Mouse (Mus musculus) lung, embryonic 14.5 days (tissue): ENCODE results near the gene Gm7534. TPM values are rescaled to one million over a fixed set of nuclear protein-coding genes. Genes with fewer than 3 reads are reported as not detected.

Source experiments
- ATAC-seq: fragments of 200-750 bp; cut with Nextera tagmentation; 2 replicates; pipeline ENCODE4 v1.8.0; 2017; ENCODE audit warnings: mild to moderate bottlenecking, moderate TSS enrichment, moderate library complexity; ENCODE audit not compliant: insufficient read depth
- DNase-seq: peaks from one replicate; pipeline ENCODE4 v3.0.0-alpha.2; 2015
- H3K27ac ChIP-seq: fragments of 300-500 bp; sonication (generic); 2 replicates; pipeline ENCODE4 v1.5.1; 2014; ENCODE audit warnings: low read depth, mild to moderate bottlenecking, moderate library complexity
- H3K27me3 ChIP-seq: fragments of 300-500 bp; sonication (generic); 2 replicates; pipeline ENCODE4 v1.6.1; 2014; ENCODE audit warnings: low read length, control low read depth; ENCODE audit not compliant: insufficient read depth
- H3K36me3 ChIP-seq: fragments of 300-500 bp; sonication (generic); 2 replicates; pipeline ENCODE4 v1.6.1; 2014; ENCODE audit warnings: control low read depth; ENCODE audit not compliant: insufficient read depth
- H3K4me1 ChIP-seq: fragments of 300-500 bp; sonication (generic); 2 replicates; pipeline ENCODE4 v1.6.1; 2014; ENCODE audit warnings: antibody characterized with exemption, control low read depth; ENCODE audit not compliant: insufficient read depth
- H3K4me2 ChIP-seq: fragments of 300-500 bp; sonication (generic); 2 replicates; pipeline ENCODE4 v1.6.1; 2014; ENCODE audit warnings: mild to moderate bottlenecking
- H3K4me3 ChIP-seq: fragments of 300-500 bp; sonication (generic); 2 replicates; pipeline ENCODE4 v1.5.1; 2014; ENCODE audit warnings: low read depth, low read length
- H3K9ac ChIP-seq: fragments of 300-500 bp; sonication (generic); 2 replicates; pipeline ENCODE4 v1.6.1; 2014
- H3K9me3 ChIP-seq: fragments of 300-500 bp; sonication (generic); 2 replicates; pipeline ENCODE4 v1.6.1; 2016; ENCODE audit warnings: low read depth, low read length, control low read depth
- CTCF ChIP-seq: IDR thresholded peaks from 2 replicates; pipeline ENCODE4 v1.5.1; 2016; ENCODE audit warnings: antibody characterized with exemption, low read depth
- WGBS: fragments of 180-500 bp; shearing (Covaris S2); extraction: QIAGEN DNeasy Blood & Tissue Kit; methylation state at CpG from one replicate; pipeline ENCODE4 v1.1.7; 2014; 5-methylcytosine and 5-hydroxymethylcytosine counted together
- polyA plus RNA-seq: library from polyadenylated mRNA; unstranded; fragments of >200 nt; fragmentation: Nextera tagmentation; extraction: Ambion mirVana; gene quantifications from 2 replicates; pipeline ENCODE4 v1.2.1, GENCODE M21; 2014

Gene Gm7534
- not detected in 2 replicates for polyA plus RNA-seq

DNA sequence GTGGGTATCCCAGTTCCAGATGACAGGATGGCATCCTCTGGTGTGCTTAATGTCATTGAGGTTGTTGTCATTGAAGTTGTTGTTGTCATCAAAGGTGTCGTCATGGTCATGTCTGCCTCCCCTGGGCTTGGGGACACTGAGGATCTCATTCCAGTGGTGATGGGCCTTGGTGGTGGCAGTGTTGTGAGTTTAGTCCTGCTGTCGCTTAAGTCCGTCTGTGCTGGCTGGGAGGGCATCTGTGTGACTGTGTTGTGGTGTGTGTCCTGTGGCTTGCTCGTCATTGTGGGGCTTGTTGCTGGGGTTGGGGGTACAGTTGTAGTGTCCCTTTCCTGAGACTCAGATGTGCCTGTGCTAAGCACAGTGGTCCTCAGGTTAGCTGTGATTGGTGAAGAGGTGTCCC lies at the start of gene Gm7534:
Gm7534 (minus strand) TSS at position 101 of the 400 bp plus-strand sequence.
- 81% methylated on average over 4 of the region's 4 CpGs for WGBS
- no peak for TF ChIP-seq CTCF
- ATAC-seq (no peak), DNase-seq (no peak)
- H3K36me3 ChIP-seq = no peaks in the 10 kb centered on the region
- no peak within 1 kb of the TSS for H3K4me3 ChIP-seq
- no peak within 1 kb of the TSS for H3K9ac ChIP-seq
- H3K4me2 ChIP-seq = no peak within 1 kb of the TSS
- H3K9me3 ChIP-seq = no peaks in the 10 kb centered on the region
- H3K27me3 ChIP-seq = no peaks in the 10 kb centered on the region
- H3K27ac ChIP-seq = no peak within 1 kb of the TSS
- no peaks in the 10 kb centered on the region for H3K4me1 ChIP-seq

DNA sequence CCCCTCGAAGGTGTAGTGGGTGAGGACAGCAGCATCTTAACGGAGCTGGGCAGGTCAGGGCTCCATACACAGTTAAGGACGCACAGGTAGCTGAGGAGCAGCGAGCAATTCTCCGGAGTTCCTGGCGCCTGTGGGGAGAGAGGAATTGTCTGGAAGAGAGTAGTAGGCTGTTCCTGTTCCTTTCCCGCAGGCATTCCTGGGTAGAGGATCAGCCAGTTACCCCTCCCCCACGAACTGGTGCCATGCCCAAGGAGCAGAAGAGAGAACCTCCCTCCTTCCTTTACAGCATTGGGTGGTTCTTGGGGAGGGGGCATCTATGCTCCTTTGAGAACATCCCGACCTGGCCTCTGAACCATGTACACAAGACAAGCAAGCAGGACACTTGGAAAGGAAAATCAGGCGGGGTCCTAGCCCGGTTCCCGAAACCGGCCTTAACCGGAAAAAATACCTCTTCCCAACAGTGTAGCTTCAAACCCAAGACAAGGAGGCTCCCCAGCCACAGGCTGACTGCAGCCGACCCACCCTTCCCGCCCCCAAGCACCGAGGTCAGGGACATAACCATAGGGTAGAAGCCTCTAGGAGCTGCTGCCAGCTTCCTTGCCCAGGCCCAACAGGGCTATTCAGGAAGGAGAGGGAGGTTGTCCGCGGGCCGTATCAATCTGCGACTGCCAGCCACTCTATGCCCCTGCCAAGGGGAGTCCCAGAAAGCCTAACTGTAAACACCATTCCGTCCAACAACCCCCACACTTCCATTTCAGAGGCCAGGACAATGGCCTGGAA lies 49.5 kb upstream of the Gm7534 start:
- Histone ChIP-seq H3K27ac (no peak overlapping the region), H3K9me3 (no peaks in the 10 kb centered on the region), H3K36me3 (no peaks in the 10 kb centered on the region), H3K9ac (peak overlapping the region; percentile 63; the same call in 1 of the 2 replicates), H3K4me3 (peak overlapping the region; percentile 48), H3K27me3 (peaks cover 59% of the 10 kb centered on the region), H3K4me1 (peaks cover 11% of the 10 kb centered on the region), H3K4me2 (peak overlapping the region; percentile 94)
- no peak for ATAC-seq
- WGBS = 11% methylated on average over 22 of the region's 22 CpGs
- no peak for TF ChIP-seq CTCF
- peak; percentile 36 for DNase-seq

DNA sequence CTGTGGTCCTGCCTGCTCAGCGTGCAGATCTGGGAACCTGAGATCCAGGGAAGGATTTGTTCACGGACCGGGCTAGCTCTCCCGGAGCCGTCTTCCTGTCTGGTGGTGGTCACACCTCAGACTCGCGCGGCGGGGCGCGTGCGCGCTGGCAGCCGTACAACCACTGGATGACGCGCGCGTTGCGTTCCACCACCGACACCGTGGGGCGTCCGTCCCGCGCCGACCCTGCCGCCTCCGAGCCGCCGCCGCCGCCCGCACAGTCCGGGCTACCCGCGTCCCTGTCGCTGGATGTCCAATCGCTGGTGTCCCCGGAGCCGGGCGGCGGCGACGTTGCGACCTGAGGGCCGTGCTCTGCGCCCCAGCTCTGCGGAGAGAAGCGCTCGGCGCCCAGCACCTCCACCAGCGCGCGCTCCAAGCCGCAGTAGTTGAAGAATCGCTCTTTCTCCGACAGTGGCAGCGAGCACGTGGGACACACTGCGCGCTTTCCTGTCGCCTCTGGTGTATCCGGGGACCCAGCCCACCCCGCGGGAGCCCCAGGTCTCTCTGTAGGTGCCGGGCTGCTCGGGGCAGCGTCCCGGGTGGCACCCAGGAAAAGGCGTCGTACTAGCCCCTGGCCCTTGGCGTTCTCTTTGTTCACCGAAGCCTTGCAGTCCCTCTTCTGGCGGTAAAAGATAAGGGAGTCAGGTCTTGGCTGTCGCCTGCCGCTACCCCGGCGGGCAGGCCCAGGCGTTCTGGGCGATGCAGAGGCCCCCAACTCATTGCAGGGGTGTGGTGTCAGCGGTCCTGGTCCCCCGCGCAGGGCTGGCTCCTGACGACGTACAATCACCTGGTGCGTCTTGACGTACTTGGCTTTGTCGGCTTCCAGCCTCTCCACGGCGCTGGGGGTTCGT lies 48.7 kb upstream of the Gm7534 start:
- Histone ChIP-seq H3K4me3 (peak overlapping the region; percentile 48), H3K9me3 (no peaks in the 10 kb centered on the region), H3K9ac (peak overlapping the region; percentile 63), H3K27ac (no peak overlapping the region), H3K36me3 (no peaks in the 10 kb centered on the region), H3K4me1 (peaks cover 7% of the 10 kb centered on the region), H3K4me2 (peak overlapping the region; percentile 94), H3K27me3 (peaks cover 63% of the 10 kb centered on the region)
- peak; percentile 67 for DNase-seq
- no peak for TF ChIP-seq CTCF
- peak; percentile 25; the same call in 1 of the 2 replicates for ATAC-seq
- 1% methylated on average over 91 of the region's 91 CpGs for WGBS

DNA sequence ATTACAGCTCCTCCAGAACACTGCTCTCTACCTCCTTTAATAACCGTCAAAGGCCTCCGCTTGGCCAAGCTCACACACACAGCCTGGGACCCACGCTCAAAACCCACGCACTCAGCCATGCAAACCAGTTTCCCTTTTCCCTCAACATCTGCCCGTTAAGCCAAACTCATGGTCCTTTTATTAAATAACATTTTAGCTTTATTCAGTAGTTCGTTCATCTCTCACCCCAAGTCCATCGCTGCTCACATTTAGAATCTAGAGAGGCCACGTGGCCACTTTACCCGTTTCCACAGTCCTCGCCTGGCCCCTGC lies 48.1 kb upstream of the Gm7534 start:
- no peak for ATAC-seq
- Histone ChIP-seq H3K36me3 (no peaks in the 10 kb centered on the region), H3K4me1 (peaks cover 7% of the 10 kb centered on the region), H3K9ac (peak overlapping the region; percentile 63), H3K27me3 (peaks cover 63% of the 10 kb centered on the region), H3K27ac (no peak overlapping the region), H3K9me3 (no peaks in the 10 kb centered on the region), H3K4me3 (peak overlapping the region; percentile 48), H3K4me2 (peak overlapping the region; percentile 94)
- 20% methylated on average over 10 of the region's 10 CpGs for WGBS
- DNase-seq = no peak
- no peak for TF ChIP-seq CTCF

DNA sequence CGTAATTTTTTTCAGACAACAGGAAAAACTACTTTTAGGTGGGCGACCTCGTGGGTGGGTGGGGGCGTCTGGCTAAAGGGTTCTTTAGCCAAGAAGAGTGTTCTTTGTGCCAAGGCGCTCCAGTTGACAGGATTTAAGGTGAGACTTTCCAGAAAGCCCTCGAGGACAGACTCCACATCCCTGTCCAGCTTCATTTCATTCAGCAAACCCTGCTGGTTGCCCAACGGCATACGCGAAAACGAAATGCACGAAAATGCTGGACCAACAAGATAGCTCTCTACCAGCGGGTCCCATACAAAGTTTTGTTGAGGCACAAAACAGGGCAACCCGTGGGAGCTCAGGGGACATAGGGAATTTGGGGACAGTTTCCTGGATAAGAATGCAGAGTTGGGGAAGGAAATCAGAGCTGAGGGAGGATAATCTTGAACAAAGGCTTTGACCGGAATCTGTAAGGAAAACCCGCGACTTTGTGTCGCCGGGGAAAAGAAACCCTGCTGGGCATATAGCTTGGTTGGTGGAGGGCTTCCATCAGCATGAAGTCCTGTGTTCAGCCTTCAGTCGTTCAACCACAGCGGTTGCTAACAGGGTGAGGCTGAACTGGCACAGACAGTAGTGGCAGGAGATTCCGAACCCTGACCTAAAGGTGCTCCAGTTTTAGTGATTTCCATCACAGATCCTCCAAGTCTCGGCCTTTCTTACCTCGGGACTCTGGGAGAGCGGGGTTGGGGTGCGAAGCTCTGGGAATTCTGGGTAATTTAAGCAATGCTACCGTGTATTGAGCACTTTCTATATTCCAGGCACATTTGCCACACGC lies 47.5 kb upstream of the Gm7534 start:
- Histone ChIP-seq H3K9ac (peak overlapping the region; percentile 63; the same call in 1 of the 2 replicates), H3K27ac (no peak overlapping the region), H3K36me3 (no peaks in the 10 kb centered on the region), H3K4me3 (peak overlapping the region; percentile 48), H3K27me3 (peaks cover 63% of the 10 kb centered on the region), H3K4me2 (peak overlapping the region; percentile 94), H3K9me3 (no peaks in the 10 kb centered on the region), H3K4me1 (peaks cover 7% of the 10 kb centered on the region)
- no peak for ATAC-seq
- TF ChIP-seq CTCF = no peak
- DNase-seq = peak; percentile 52
- 15% methylated on average over 27 of the region's 27 CpGs for WGBS

DNA sequence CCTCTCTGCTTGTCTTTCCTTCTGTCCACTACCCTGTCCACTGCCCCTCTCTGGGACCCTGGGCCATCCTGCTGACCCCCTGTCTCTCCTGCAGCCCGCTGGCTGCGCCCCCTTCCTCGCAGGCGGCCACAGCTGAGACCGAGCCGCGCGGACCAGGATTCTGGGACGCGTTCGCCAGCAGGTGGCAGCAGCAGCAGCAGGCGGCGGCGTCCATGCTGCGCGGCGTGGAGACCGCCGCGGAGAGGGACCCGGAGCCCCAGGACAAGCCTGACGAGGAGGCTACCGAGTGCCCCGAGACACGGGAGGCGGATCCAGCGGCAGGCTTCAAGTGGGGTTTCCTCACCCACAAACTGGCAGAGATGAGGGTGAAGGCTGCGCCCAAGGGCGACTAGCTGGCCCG lies 46.8 kb upstream of the Gm7534 start:
- peaks cover 63% of the 10 kb centered on the region for H3K27me3 ChIP-seq
- no peak overlapping the region for H3K27ac ChIP-seq
- ATAC-seq = peak; percentile 40
- under 1% methylated on average over 30 of the region's 30 CpGs for WGBS
- TF ChIP-seq CTCF = peak; percentile 83
- H3K9ac ChIP-seq = peak overlapping the region; percentile 17
- H3K4me3 ChIP-seq = peak overlapping the region; percentile 48
- H3K9me3 ChIP-seq = no peaks in the 10 kb centered on the region
- H3K4me2 ChIP-seq = peak overlapping the region; percentile 94
- H3K4me1 ChIP-seq = peaks cover 10% of the 10 kb centered on the region
- no peaks in the 10 kb centered on the region for H3K36me3 ChIP-seq
- DNase-seq = peak; percentile 89
